Mouse (Mus musculus): ENCODE data around the gene Rsf1. TPM values are rescaled to one million over a fixed set of nuclear protein-coding genes. Genes with fewer than 3 reads are reported as not detected.
A peak's percentile ranks its signal among the peaks of the same experiment; 100 is the strongest.

Rsf1 gene
- polyA plus RNA-seq, 1 experiment from 2014 or later = 29.2 TPM

DNA sequence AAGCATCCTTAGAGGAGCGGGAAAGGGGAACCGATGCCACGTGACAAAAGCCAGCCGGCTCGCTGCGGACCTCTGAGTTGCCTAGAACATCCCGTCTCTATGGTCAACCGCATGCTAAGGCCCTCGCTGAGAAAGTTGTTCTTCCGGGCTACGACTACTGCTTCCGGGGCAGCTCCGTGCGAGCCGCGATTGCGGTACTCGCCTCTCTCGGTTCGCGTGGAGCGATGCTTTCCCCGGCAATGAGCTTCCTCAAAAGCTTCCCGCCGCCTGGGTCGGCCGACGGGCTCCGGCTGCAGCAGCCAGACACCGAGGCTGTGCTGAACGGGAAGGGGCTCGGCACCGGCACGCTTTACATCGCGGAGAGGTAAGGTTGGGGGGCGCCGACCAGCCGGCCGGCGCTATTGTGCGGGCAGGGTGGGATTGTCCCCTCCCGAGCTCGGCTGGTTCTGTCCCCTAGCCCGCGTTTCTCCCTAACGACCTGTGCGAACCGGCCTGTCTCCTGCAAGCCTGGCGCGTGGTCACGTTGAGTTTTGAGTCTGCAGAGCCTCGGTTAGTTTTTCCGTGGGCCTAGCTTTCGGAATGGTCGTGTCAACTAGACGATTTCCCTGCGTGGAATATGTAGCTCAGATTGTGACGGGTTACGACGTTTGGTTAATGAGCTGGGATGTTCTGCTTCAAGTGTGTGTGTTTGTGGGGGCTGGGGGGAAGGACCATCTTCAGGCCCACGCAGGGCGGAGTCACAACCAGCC lies 117.0 kb downstream of the Rsf1 start, which contains the start of gene Clns1a:
Gene Clns1a (plus strand): TSS at position 129 of the 749 bp plus-strand sequence.
- no peaks in the 10 kb centered on the region for H3K27me3 ChIP-seq (ENCODE audit: control insufficient read depth, insufficient read depth, low read length)
- H3K9me3 ChIP-seq (ENCODE audit: control insufficient read depth, low read length) = no peaks in the 10 kb centered on the region
- H3K9ac ChIP-seq (ENCODE audit: low read length) = peak within 1 kb of the TSS; percentile 68
- H3K4me2 ChIP-seq (ENCODE audit: low read depth, severe bottlenecking) = peak within 1 kb of the TSS; percentile 42
- H3K4me3 ChIP-seq (ENCODE audit: low read depth, low read length) = peak within 1 kb of the TSS; percentile 67
- H3K4me1 ChIP-seq (ENCODE audit: control insufficient read depth, insufficient read depth, low read length) = peaks cover 4% of the 10 kb centered on the region; the same call in 1 of the 2 replicates
- H3K36me3 ChIP-seq (ENCODE audit: control insufficient read depth, insufficient read depth, low read length) = no peaks in the 10 kb centered on the region; the same call in 1 of the 2 replicates
- H3K27ac ChIP-seq (replicated peaks; ENCODE audit: low read depth, low read length) = 0 out of 2 replicates have a peak within 1 kb of the TSS, but pooled peaks have one; percentile 9
- ATAC-seq (ENCODE audit: insufficient number of reproducible peaks, low FRiP score, low TSS enrichment, low read depth) (peak; percentile 96), DNase-seq (ENCODE audit: low spot score) (peak; percentile 93)
- under 1% methylated on average over 63 of the region's 63 CpGs for WGBS

DNA sequence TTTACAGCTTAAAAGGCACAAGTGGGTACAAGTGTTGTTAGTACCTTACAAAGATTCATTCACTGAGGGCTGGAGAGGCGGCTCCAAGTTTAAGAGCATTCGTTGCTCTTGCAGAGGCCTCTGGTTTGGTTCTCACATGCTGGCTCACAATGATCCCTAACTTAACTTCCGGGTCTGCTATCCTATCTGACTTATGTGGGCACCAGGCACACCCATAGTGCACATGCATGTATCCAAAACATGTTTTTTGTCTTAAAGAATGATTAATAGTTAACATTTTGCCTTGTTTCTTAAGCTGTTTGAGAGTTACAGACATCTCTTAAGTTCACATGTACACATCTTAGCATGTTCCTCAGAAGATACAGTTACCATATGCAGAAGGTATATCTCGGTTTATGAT lies 120.5 kb downstream of the Rsf1 start:
- H3K4me3 ChIP-seq (ENCODE audit: low read depth, low read length) = no peak overlapping the region
- DNase-seq (ENCODE audit: low spot score) = no peak
- H3K27me3 ChIP-seq (ENCODE audit: control insufficient read depth, insufficient read depth, low read length) = no peaks in the 10 kb centered on the region
- no peak overlapping the region for H3K9ac ChIP-seq (ENCODE audit: low read length)
- peaks cover 4% of the 10 kb centered on the region; the same call in 1 of the 2 replicates for H3K4me1 ChIP-seq (ENCODE audit: control insufficient read depth, insufficient read depth, low read length)
- H3K9me3 ChIP-seq (ENCODE audit: control insufficient read depth, low read length) = no peaks in the 10 kb centered on the region
- no peak for ATAC-seq (ENCODE audit: insufficient number of reproducible peaks, low FRiP score, low TSS enrichment, low read depth)
- WGBS = 96% methylated on average over 4 of the region's 4 CpGs
- H3K27ac ChIP-seq (replicated peaks; ENCODE audit: low read depth, low read length) = no peak overlapping the region
- H3K36me3 ChIP-seq (ENCODE audit: control insufficient read depth, insufficient read depth, low read length) = no peaks in the 10 kb centered on the region; the same call in 1 of the 2 replicates
- no peak overlapping the region for H3K4me2 ChIP-seq (ENCODE audit: low read depth, severe bottlenecking)

DNA sequence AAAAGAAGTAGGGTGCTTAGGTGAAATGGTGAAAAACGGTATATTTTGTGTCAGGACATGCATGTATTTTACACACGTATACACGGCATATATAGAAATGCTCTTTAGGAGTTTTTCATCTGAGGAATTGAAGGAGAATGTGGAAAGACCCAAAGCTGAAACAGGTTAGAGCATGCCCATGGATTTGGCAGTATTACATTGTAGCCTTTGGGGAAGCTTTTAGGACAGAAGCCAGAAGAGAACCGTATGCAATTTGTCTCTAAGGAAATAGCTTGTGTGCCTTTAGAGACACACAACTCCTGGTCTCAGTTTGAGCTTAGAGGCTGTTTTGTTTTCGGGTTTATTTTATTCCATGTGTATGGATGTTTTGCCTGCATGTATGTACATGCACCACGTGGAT lies 121.4 kb downstream of the Rsf1 start:
- no peaks in the 10 kb centered on the region; the same call in 1 of the 2 replicates for H3K36me3 ChIP-seq (ENCODE audit: control insufficient read depth, insufficient read depth, low read length)
- no peak overlapping the region for H3K27ac ChIP-seq (replicated peaks; ENCODE audit: low read depth, low read length)
- H3K9ac ChIP-seq (ENCODE audit: low read length) = no peak overlapping the region
- DNase-seq (ENCODE audit: low spot score) (no peak), ATAC-seq (ENCODE audit: insufficient number of reproducible peaks, low FRiP score, low TSS enrichment, low read depth) (no peak)
- no peak overlapping the region for H3K4me2 ChIP-seq (ENCODE audit: low read depth, severe bottlenecking)
- H3K9me3 ChIP-seq (ENCODE audit: control insufficient read depth, low read length) = no peaks in the 10 kb centered on the region
- H3K4me3 ChIP-seq (ENCODE audit: low read depth, low read length) = no peak overlapping the region
- WGBS = 86% methylated on average over 6 of the region's 6 CpGs
- H3K27me3 ChIP-seq (ENCODE audit: control insufficient read depth, insufficient read depth, low read length) = no peaks in the 10 kb centered on the region
- peaks cover under 1% of the 10 kb centered on the region; the same call in 1 of the 2 replicates for H3K4me1 ChIP-seq (ENCODE audit: control insufficient read depth, insufficient read depth, low read length)

DNA sequence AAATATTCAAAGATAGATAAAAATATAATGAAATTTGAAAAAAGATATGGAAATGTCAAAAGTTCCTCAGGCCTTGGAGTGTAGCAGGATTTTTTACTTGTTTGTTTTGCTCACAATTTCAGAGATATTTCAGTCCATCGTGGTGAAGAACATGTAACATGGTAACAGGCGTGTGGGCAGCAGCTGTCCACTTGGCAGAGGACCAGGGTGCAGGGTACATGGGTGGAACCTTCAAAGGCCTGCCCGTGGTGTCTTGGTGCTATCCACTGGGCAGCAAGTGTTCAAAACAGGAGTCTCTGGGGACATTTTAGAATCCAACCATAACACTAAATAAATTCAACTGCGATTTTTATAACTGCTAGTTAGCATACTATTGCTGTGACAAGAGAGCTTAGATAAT lies 127.4 kb downstream of the Rsf1 start:
- no peak for ATAC-seq (ENCODE audit: insufficient number of reproducible peaks, low FRiP score, low TSS enrichment, low read depth)
- no peaks in the 10 kb centered on the region; the same call in 1 of the 2 replicates for H3K36me3 ChIP-seq (ENCODE audit: control insufficient read depth, insufficient read depth, low read length)
- no peak overlapping the region for H3K4me2 ChIP-seq (ENCODE audit: low read depth, severe bottlenecking)
- WGBS = 93% methylated on average over 4 of the region's 4 CpGs
- H3K9ac ChIP-seq (ENCODE audit: low read length) = no peak overlapping the region
- H3K4me1 ChIP-seq (ENCODE audit: control insufficient read depth, insufficient read depth, low read length) = no peaks in the 10 kb centered on the region
- H3K27me3 ChIP-seq (ENCODE audit: control insufficient read depth, insufficient read depth, low read length) = no peaks in the 10 kb centered on the region
- no peak for DNase-seq (ENCODE audit: low spot score)
- H3K9me3 ChIP-seq (ENCODE audit: control insufficient read depth, low read length) = no peaks in the 10 kb centered on the region
- H3K27ac ChIP-seq (replicated peaks; ENCODE audit: low read depth, low read length) = no peak overlapping the region
- H3K4me3 ChIP-seq (ENCODE audit: low read depth, low read length) = no peak overlapping the region

DNA sequence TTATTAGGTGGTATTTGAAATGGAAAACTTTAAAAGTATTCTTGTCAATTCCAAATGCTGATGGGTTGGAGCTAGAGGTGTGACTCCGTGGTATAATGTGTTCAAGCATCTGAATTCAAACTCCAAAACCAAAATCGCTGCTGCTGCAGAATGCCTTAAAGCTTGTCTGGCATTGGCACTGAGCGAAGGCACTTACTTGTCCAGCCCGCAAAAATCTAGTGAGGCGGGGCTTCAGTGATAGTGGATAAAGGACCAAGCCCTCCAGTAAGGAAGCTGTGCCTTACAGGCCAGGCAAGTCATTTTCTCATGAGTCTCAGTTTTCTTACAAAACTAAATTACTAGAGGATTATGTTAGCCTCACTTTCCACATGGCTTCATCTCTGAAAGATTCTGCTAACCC lies 128.1 kb downstream of the Rsf1 start:
- DNase-seq (ENCODE audit: low spot score) (no peak), ATAC-seq (ENCODE audit: insufficient number of reproducible peaks, low FRiP score, low TSS enrichment, low read depth) (no peak)
- Histone ChIP-seq H3K4me3 (ENCODE audit: low read depth, low read length) (no peak overlapping the region), H3K4me2 (ENCODE audit: low read depth, severe bottlenecking) (no peak overlapping the region), H3K9me3 (ENCODE audit: control insufficient read depth, low read length) (no peaks in the 10 kb centered on the region), H3K9ac (ENCODE audit: low read length) (no peak overlapping the region), H3K36me3 (ENCODE audit: control insufficient read depth, insufficient read depth, low read length) (no peaks in the 10 kb centered on the region; the same call in 1 of the 2 replicates), H3K4me1 (ENCODE audit: control insufficient read depth, insufficient read depth, low read length) (no peaks in the 10 kb centered on the region), H3K27ac (replicated peaks; ENCODE audit: low read depth, low read length) (no peak overlapping the region), H3K27me3 (ENCODE audit: control insufficient read depth, insufficient read depth, low read length) (no peaks in the 10 kb centered on the region)
- WGBS = 92% methylated on average over 5 of the region's 5 CpGs

DNA sequence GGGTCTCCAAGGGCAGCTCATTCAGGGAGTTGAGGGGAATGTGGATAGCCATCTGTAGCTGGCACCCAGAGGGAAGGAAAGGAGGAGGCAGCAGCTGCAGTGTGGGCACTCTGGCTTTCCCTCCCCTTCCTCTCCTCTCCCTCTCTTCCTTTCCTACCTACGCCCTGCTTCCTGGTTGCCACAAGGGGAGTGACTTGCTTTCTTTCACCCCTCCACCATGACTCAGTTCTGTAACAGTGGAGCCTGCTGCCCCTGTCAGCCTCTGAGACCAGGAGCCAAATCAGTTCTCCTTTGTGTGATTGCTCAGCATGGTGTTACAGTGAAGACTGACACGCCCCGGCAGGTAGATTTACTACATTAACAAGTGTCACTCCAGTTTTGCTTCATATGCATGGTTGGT lies 129.5 kb downstream of the Rsf1 start:
- peaks cover 6% of the 10 kb centered on the region; the same call in 1 of the 2 replicates for H3K36me3 ChIP-seq (ENCODE audit: control insufficient read depth, insufficient read depth, low read length)
- WGBS = 88% methylated on average over 3 of the region's 3 CpGs
- H3K27ac ChIP-seq (replicated peaks; ENCODE audit: low read depth, low read length) = no peak overlapping the region
- H3K4me3 ChIP-seq (ENCODE audit: low read depth, low read length) = no peak overlapping the region
- H3K9ac ChIP-seq (ENCODE audit: low read length) = no peak overlapping the region
- no peaks in the 10 kb centered on the region for H3K27me3 ChIP-seq (ENCODE audit: control insufficient read depth, insufficient read depth, low read length)
- H3K9me3 ChIP-seq (ENCODE audit: control insufficient read depth, low read length) = no peaks in the 10 kb centered on the region
- no peak for ATAC-seq (ENCODE audit: insufficient number of reproducible peaks, low FRiP score, low TSS enrichment, low read depth)
- no peak for DNase-seq (ENCODE audit: low spot score)
- no peaks in the 10 kb centered on the region for H3K4me1 ChIP-seq (ENCODE audit: control insufficient read depth, insufficient read depth, low read length)
- no peak overlapping the region for H3K4me2 ChIP-seq (ENCODE audit: low read depth, severe bottlenecking)

DNA sequence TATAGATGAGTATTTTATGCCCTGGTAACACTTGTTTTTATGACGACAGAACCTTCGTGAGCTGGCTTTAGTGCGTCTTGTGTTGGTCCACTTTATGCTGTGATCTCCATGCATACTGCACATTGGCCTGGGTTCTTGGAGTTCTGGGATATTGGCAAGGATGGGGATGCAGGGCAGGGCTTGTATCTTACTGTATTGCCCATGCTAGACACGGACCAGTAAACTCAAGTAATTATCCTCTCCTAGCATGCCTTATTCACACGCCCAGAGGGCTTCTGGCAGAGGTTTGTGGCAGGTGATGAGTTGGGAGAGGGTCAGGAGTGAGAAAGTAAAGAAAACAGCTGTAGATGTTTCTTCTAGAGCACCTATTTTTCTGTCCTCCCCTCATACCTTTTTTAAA lies 135.0 kb downstream of the Rsf1 start:
- no peak for DNase-seq (ENCODE audit: low spot score)
- no peaks in the 10 kb centered on the region for H3K27me3 ChIP-seq (ENCODE audit: control insufficient read depth, insufficient read depth, low read length)
- no peak overlapping the region for H3K4me3 ChIP-seq (ENCODE audit: low read depth, low read length)
- H3K4me2 ChIP-seq (ENCODE audit: low read depth, severe bottlenecking) = no peak overlapping the region
- H3K4me1 ChIP-seq (ENCODE audit: control insufficient read depth, insufficient read depth, low read length) = no peaks in the 10 kb centered on the region
- no peak overlapping the region for H3K9ac ChIP-seq (ENCODE audit: low read length)
- peaks cover 21% of the 10 kb centered on the region for H3K36me3 ChIP-seq (ENCODE audit: control insufficient read depth, insufficient read depth, low read length)
- no peaks in the 10 kb centered on the region for H3K9me3 ChIP-seq (ENCODE audit: control insufficient read depth, low read length)
- ATAC-seq (ENCODE audit: insufficient number of reproducible peaks, low FRiP score, low TSS enrichment, low read depth) = no peak
- H3K27ac ChIP-seq (replicated peaks; ENCODE audit: low read depth, low read length) = no peak overlapping the region
- WGBS = 95% methylated on average over 5 of the region's 5 CpGs

DNA sequence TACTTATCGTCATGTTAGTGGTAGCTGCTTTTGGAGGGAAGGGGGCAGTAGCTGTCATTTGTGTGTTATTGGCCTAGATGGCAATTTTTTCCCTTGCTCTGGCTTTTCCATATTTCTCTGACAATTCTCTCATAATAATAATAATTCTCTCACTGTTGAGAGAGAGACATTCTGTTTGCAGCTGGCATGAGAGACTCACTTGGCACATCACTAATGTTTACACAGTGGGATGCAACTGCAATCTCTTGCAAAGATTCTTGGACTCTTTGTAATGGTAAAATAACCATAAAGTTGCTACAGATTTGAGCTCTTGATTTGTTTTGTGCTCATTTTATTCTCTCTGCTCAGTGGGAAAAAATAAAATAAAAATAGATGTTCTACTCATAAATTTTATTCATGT lies 137.6 kb downstream of the Rsf1 start:
- ATAC-seq (ENCODE audit: insufficient number of reproducible peaks, low FRiP score, low TSS enrichment, low read depth) (no peak), DNase-seq (ENCODE audit: low spot score) (no peak)
- Histone ChIP-seq H3K4me1 (ENCODE audit: control insufficient read depth, insufficient read depth, low read length) (no peaks in the 10 kb centered on the region), H3K9ac (ENCODE audit: low read length) (no peak overlapping the region), H3K27ac (replicated peaks; ENCODE audit: low read depth, low read length) (no peak overlapping the region), H3K4me3 (ENCODE audit: low read depth, low read length) (no peak overlapping the region), H3K4me2 (ENCODE audit: low read depth, severe bottlenecking) (no peak overlapping the region), H3K9me3 (ENCODE audit: control insufficient read depth, low read length) (no peaks in the 10 kb centered on the region), H3K36me3 (ENCODE audit: control insufficient read depth, insufficient read depth, low read length) (peaks cover 26% of the 10 kb centered on the region), H3K27me3 (ENCODE audit: control insufficient read depth, insufficient read depth, low read length) (no peaks in the 10 kb centered on the region)
- WGBS = 85% methylated on average over 1 of the region's 1 CpGs
